Mouse (Mus musculus) Muller cell, postnatal 12 days (primary cell): ENCODE measurements around the gene Slc30a7.

Source experiments
- DNase-seq: peaks from one replicate; pipeline ENCODE4 v3.0.0-alpha.2; 2015; ENCODE audit errors: inconsistent ontology term

Slc30a7 gene

GRCm38 (mm10) chr3:116006978-116007940, at the start of gene Slc30a7, which contains the start of gene Extl2:
TSS of gene Slc30a7 (minus strand) at chr3:116007406.
TSS of gene Extl2 (plus strand) at chr3:116007462.
- DNase-seq, result peak; percentile 95

GRCm38 (mm10) chr3:116047034-116047433, 39.8 kb upstream of the Slc30a7 start:
- peak; percentile 85 for DNase-seq

GRCm38 (mm10) chr3:116046000-116046399, 38.8 kb upstream of the Slc30a7 start:
- peak; percentile 17 for DNase-seq

- no peak for DNase-seq
Measured at GRCm38 (mm10) chr3:116040776-116041175, 33.6 kb upstream of the Slc30a7 start.

GRCm38 (mm10) chr3:116033871-116034222, 26.6 kb upstream of the Slc30a7 start:
- peak; percentile 47 for DNase-seq

GRCm38 (mm10) chr3:116033218-116033870, 26.1 kb upstream of the Slc30a7 start:
- no peak for DNase-seq

- no peak for DNase-seq
Measured at GRCm38 (mm10) chr3:116030152-116030788, 23.1 kb upstream of the Slc30a7 start.

- DNase-seq, result no peak
Measured at GRCm38 (mm10) chr3:116026996-116027395, 19.8 kb upstream of the Slc30a7 start.

- no peak for DNase-seq
Measured at GRCm38 (mm10) chr3:116025701-116026100, 18.5 kb upstream of the Slc30a7 start.

GRCm38 (mm10) chr3:116024669-116025068, 17.5 kb upstream of the Slc30a7 start:
- no peak for DNase-seq

- DNase-seq, result no peak
Measured at GRCm38 (mm10) chr3:116024236-116024635, 17.0 kb upstream of the Slc30a7 start.

GRCm38 (mm10) chr3:116019136-116019535, 11.9 kb upstream of the Slc30a7 start:
- no peak for DNase-seq

- DNase-seq, result no peak
Measured at GRCm38 (mm10) chr3:116018606-116019005, 11.4 kb upstream of the Slc30a7 start.

GRCm38 (mm10) chr3:116016116-116016515, 8.9 kb upstream of the Slc30a7 start:
- DNase-seq, result no peak

- DNase-seq, result no peak
Measured at GRCm38 (mm10) chr3:116014901-116015300, 7.7 kb upstream of the Slc30a7 start.

GRCm38 (mm10) chr3:116009622-116010344, 2.6 kb upstream of the Slc30a7 start:
- DNase-seq, result no peak

- DNase-seq, result peak; percentile 89
Measured at GRCm38 (mm10) chr3:116007941-116008440, 785 bp upstream of the Slc30a7 start.

- peak; percentile 37 for DNase-seq
Measured at GRCm38 (mm10) chr3:116006284-116006977, 775 bp downstream of the Slc30a7 start.

GRCm38 (mm10) chr3:115996929-115997328, 10.3 kb downstream of the Slc30a7 start:
- DNase-seq, result no peak

- no peak for DNase-seq
Measured at GRCm38 (mm10) chr3:115993025-115993424, 14.2 kb downstream of the Slc30a7 start.

- no peak for DNase-seq
Measured at GRCm38 (mm10) chr3:115992588-115992987, 14.6 kb downstream of the Slc30a7 start.
